9 mouse cellular contexts compared by ENCODE assay signal in genomic region chrX:120290011-120290899, GRCm38 (mm10). TPM values are rescaled to one million over a fixed set of nuclear protein-coding genes. Genes with fewer than 3 reads are reported as not detected.
DNase-seq lines count a peak whose midpoint lies in the region; ATAC-seq lines count a peak whose summit lies in the region.
"Had no signal": no experiment of that assay in that cellular context is flagged by ENCODE, and none has a peak within 500 bp of the region (broad histone marks: within the 10 kb centered on the region; RNA-seq: fewer than 3 reads in every experiment).

Gene Pcdh11x, plus strand, starts transcription at chrX:120290259.

- no peak for DNase-seq in heart, postnatal 25 days (ENCODE audit: low spot score)
- DNase-seq in cerebellum, postnatal 25 days, result peak; percentile 58 to 68
- peak; percentile 52 to 59 for DNase-seq in frontal cortex, postnatal 36 days (ENCODE audit: low spot score in 2 of 2)
- peak; percentile 34 for DNase-seq in kidney, postnatal 10 days
- peak; percentile 68 for DNase-seq in right cerebral cortex, postnatal 25 days
- DNase-seq in adrenal gland, adult 18-20 months (ENCODE audit: low spot score in 2 of 2), result no peak

- H3K4me1 ChIP-seq in heart, embryonic 12.5 days (replicated peaks), result no peaks in the 10 kb centered on the region
- no peaks in the 10 kb centered on the region for H3K4me1 ChIP-seq in liver, embryonic 15.5 days (replicated peaks)

- peak within 1 kb of the TSS; percentile 61 for H3K4me3 ChIP-seq in heart, embryonic 12.5 days
- no peak within 1 kb of the TSS for H3K4me3 ChIP-seq in liver, embryonic 15.5 days (replicated peaks)

- no peaks in the 10 kb centered on the region for H3K36me3 ChIP-seq in heart, embryonic 12.5 days
- H3K36me3 ChIP-seq in liver, embryonic 15.5 days (replicated peaks), result no peaks in the 10 kb centered on the region

- H3K27me3 ChIP-seq in heart, embryonic 12.5 days (replicated peaks), result peaks cover 7% of the 10 kb centered on the region; the same call in 1 of the 2 replicates
- H3K27me3 ChIP-seq in liver, embryonic 15.5 days, result peaks cover 39% of the 10 kb centered on the region

- peak within 1 kb of the TSS; percentile 70 for H3K9ac ChIP-seq in heart, embryonic 12.5 days
- no peak within 1 kb of the TSS for H3K9ac ChIP-seq in liver, embryonic 15.5 days

- no peak within 1 kb of the TSS for H3K27ac ChIP-seq in heart, embryonic 12.5 days (ENCODE audit: poor library complexity, severe bottlenecking)
- no peak within 1 kb of the TSS for H3K27ac ChIP-seq in liver, embryonic 15.5 days (replicated peaks)

- H3K4me2 ChIP-seq in heart, embryonic 12.5 days, result peak within 1 kb of the TSS; percentile 87
- H3K4me2 ChIP-seq in liver, embryonic 15.5 days, result peak within 1 kb of the TSS; percentile 36

- peak; percentile 67 for ATAC-seq in heart, embryonic 12.5 days (ENCODE audit: insufficient number of reproducible peaks, low FRiP score)
- no peak for ATAC-seq in liver, embryonic 15.5 days (ENCODE audit: insufficient read depth)

- 8% methylated on average over 39 of the region's 40 CpGs for WGBS in heart, embryonic 12.5 days
- 12% methylated on average over 38 of the region's 40 CpGs for WGBS in liver, embryonic 15.5 days (ENCODE audit: insufficient replicate concordance)

- intact Hi-C loops in heart, postnatal 25 days (cut with DNase I), result no loop called here

- no peaks in the 10 kb centered on the region for H3K9me3 ChIP-seq in heart, embryonic 12.5 days (replicated peaks)
- no peaks in the 10 kb centered on the region for H3K9me3 ChIP-seq in liver, embryonic 15.5 days (replicated peaks)

RNA-seq across cellular contexts. Expression of gene Pcdh11x, which starts in this region (rescaled TPM):
- polyA plus RNA-seq in heart, embryonic 12.5 days (2016; fragmentation: Nextera tagmentation; extraction: Ambion mirVana), result 5.2 and 6.5 TPM in 2 replicates
- not detected for total RNA-seq in heart, postnatal 25 days (2021)
- 0.13 and 0.15 TPM in 2 replicates for polyA plus RNA-seq in liver, embryonic 15.5 days (2015; fragmentation: Nextera tagmentation; extraction: Ambion mirVana)
- total RNA-seq in adrenal gland, adult 18-20 months (2021), result under 1 TPM; 0.07 to 0.19 TPM
- total RNA-seq: hematopoietic stem cell, adult 5-6 weeks had no signal

Comparison
In these comparisons a context has a peak if more than half of its experiments do, and no peak if none do; other contexts are left out.
1. DNase-seq: peak in cerebellum, postnatal 25 days (2 of 2), frontal cortex, postnatal 36 days (2 of 2), kidney, postnatal 10 days (single experiment) and right cerebral cortex, postnatal 25 days (single experiment); none in heart, postnatal 25 days (single experiment) and adrenal gland, adult 18-20 months (0 of 2).